Mouse (Mus musculus) E14TG2a.4 (cell line): ENCODE measurements around the gene Tpmt.

Source experiments
- CTCF ChIP-seq: conservative IDR thresholded peaks from 2 replicates; pipeline ENCODE4 v1.5.1; 2014; ENCODE audit warnings: low read length
- NANOG ChIP-seq: IDR thresholded peaks from 2 replicates; pipeline ENCODE4 v1.6.1; 2014; ENCODE audit warnings: borderline replicate concordance, low read length, mixed read lengths
- POU5F1 ChIP-seq: IDR thresholded peaks from 2 replicates; pipeline ENCODE4 v1.6.1; 2014; ENCODE audit warnings: low read length, borderline replicate concordance

GRCm38 (mm10) chr13:47070329-47071080, 26.0 kb upstream of the Tpmt start:
- TF ChIP-seq CTCF (no peak), NANOG (no peak), POU5F1 (no peak)
